Mouse (Mus musculus): ENCODE data around the gene A230050P20Rik.
A peak's percentile ranks its signal among the peaks of the same experiment; 100 is the strongest.

The A230050P20Rik gene

DNA sequence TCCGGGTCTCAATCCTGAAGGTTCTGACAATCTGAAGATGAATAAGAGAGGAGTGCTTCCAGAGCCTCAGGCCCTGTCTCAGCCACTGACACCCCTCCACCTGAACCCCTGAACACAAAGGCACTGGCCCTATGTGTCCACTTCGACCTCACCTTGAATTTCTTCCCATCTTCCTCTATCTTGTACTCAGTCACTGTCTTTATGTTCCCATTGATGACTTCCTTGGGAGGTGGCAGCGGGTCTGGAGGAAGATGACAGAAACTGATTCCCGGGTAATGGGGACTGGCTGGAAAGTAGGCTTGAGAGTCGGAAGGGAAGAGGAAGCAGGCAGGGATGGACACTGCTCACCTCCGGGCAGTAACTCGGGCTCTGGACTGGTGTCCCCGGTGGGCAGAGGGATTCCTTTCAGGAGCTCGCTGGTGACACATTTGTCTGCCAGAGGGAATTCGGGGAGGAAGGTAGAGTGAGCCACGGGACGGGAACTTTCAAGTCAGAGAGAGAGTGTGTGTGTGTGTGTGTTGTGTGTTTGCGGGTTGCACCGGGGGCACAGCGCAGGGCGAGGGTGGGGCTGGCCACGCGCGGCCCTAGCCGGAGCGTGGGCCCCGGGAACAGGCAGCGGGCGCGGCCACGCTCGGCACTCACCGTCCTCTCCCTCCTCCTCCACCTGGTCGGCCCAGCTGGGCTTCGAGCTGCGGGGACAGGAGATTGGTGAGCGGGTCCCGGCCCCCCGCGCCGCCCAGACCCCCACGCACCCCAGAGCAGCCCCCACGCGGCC lies 29.5 kb downstream of the A230050P20Rik start:
- no peak for DNase-seq

DNA sequence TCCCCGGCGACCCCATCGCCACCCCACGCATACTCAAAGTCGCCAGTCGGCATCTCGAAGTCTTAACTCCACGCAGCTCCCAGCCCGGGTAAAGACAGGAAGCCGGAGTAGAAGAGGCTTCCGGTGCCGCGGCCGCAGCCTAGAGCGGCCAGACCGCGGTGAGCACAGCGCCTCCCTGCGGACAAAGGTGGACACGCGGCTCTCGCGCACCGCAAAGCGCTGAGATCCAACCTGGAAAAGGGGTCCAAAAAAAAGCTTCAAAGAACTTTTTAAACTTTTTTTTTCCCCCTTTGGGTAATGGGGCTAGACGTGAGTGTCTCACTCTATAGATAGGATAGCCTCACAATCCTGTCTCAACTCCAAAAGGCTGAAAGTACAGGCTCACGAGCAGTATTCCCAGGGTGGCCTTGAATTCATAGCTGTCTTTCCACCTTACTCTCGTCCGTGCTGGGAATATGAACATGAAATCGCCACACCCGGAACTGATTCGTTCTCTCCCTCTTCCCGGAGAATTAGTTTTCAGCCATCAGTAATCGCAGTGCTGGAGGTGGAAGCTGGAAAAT lies 30.1 kb downstream of the A230050P20Rik start, which contains the start of gene Eif3g:
Eif3g (minus strand) TSS at position 113 of the 563 bp plus-strand sequence.
- DNase-seq = peak; percentile 88

DNA sequence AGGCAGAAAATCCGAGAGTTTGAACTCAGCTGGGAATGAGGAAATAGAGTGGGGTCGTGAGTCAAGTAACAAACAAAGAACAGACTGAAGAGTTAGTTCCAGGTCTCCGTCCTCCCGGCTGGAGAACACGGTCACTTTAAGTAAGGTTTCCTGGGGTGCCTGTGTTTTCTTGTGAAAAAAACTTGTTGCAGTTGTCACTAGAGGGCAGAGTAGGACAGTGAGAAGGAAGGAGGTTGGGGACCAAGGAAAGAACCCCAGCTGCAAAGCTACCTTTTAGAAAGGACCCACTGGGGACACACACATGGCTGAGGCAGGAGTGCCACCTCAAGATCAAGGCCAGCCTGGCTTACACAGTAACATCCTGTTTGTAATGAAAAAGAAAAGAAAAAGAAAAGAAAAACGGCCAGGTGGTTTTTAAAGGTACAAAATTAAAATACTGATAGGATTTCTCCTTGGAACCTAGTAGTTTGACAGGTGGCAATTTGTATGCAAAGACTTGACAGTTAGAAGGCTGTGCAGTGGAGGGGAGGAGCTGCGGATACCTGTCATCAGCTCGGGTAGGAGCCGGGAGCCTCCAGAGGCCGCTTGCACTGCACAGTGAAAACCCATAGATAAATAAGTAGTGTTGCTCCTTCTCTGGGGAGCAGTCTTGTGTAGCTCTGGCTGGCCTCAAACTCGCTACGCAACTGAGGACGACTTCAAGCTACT lies 33.2 kb downstream of the A230050P20Rik start:
- DNase-seq = peak; percentile 71

DNA sequence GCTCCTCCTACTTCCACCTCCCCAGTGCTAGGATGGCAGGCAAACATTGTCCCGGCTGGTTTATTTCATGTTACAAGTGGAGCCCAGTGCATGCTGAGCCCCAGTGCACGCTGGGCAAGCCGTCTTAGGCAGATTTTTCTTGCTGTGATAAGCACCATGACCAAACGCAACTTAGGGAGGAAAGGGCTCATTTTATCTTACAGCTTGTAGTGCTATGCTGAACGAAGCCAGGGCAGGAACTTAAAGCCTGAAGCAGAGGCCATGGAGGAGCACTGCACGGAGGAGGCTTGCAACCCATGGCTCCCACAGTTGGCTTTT lies 33.7 kb downstream of the A230050P20Rik start:
- no peak for DNase-seq

DNA sequence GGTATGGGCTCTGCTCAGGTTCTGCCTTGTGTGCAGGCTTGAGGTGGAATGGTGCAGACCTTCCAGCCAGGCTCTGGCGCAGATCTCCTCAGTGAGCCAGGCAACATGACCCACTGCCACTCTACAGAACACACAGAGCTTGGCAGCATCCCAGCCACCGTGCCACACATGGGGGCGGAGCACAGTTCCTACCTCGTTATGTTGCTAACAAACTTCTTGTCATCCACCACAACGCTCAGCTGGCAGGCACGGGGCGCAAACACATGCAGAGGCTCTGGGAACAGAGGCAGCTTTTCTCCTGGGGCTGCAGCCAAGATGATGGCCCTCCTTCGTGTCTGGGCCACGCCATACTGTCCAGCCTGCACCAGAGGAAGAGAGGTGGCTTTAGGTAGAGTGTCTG lies 41.5 kb downstream of the A230050P20Rik start:
- DNase-seq = no peak

DNA sequence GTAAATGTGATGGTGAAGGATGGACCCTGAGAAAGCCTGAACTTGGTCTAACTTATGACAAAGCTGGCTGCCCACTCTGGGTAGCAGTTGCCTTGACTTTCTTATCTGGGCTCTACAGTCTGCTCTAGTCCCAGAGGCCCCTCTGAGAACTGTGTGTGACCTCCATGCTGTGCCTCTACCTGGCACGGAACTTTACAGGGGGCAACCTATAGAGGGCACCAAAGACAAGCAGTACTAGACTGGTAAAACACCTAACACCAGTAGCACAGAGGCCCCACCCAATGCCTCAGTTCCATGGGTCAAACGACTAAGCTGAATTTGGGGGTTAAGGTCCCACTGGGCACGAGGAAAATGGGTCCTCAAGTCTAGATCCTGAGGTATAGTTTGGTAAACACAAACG lies 47.7 kb downstream of the A230050P20Rik start:
- DNase-seq = peak; percentile 72

DNA sequence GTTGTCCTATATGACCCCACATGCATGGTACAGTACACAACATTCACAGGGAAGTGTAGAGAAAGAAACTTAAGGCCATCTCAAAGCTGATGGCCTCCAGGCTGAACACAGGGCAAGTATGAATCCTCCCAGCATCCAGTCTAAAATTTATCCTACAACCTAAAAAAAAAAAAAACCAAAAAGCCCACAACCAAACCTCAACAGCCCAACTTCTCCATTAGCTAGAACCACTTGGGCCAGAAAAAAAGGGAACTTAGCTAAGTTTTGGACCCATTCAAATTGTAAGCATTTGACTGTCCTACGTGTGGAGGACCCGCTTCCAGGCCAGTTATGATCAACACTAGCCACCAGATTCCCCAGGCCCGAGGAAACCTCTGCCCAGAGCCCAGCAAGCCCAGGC lies 54.8 kb downstream of the A230050P20Rik start:
- no peak for DNase-seq

All from thymus, postnatal 14 days (tissue).